Mouse (Mus musculus) heart, postnatal 0 days (tissue): ENCODE measurements around the gene Smtnl2. TPM values are rescaled to one million over a fixed set of nuclear protein-coding genes. Genes with fewer than 3 reads are reported as not detected.

Experiments
- ATAC-seq: fragments of 200-750 bp; cut with Nextera tagmentation; 2 replicates; pipeline ENCODE4 v1.8.0; 2017; ENCODE audit warnings: low read depth, moderate number of reproducible peaks, moderate library complexity; ENCODE audit not compliant: insufficient read depth
- DNase-seq: peaks from one replicate; pipeline ENCODE4 v3.0.0-alpha.2; 2016; ENCODE audit warnings: low spot score
- H3K27ac ChIP-seq: fragments of 300-500 bp; sonication (generic); 2 replicates; pipeline ENCODE4 v1.5.1; 2014; ENCODE audit warnings: low read depth, mild to moderate bottlenecking
- H3K27me3 ChIP-seq: fragments of 300-500 bp; sonication (generic); 2 replicates; pipeline ENCODE4 v1.6.1; 2014; ENCODE audit warnings: low read length, mixed read lengths; ENCODE audit not compliant: control insufficient read depth, insufficient read depth
- H3K36me3 ChIP-seq: fragments of 300-500 bp; sonication (generic); replicated peaks from 2 replicates; pipeline ENCODE4 v1.6.1; 2014; ENCODE audit warnings: low read length, mixed read lengths; ENCODE audit not compliant: control insufficient read depth, insufficient read depth
- H3K4me1 ChIP-seq: fragments of 300-500 bp; sonication (generic); 2 replicates; pipeline ENCODE4 v1.6.1; 2014; ENCODE audit warnings: antibody characterized with exemption; ENCODE audit not compliant: control insufficient read depth, insufficient read depth
- H3K4me2 ChIP-seq: fragments of 300-500 bp; sonication (generic); 2 replicates; pipeline ENCODE4 v1.6.1; 2014; ENCODE audit warnings: low read depth, mild to moderate bottlenecking, low read length, moderate library complexity
- H3K4me3 ChIP-seq: fragments of 300-500 bp; sonication (generic); 2 replicates; pipeline ENCODE4 v1.5.1; 2014; ENCODE audit warnings: low read depth, low read length
- H3K9ac ChIP-seq: fragments of 300-500 bp; sonication (generic); replicated peaks from 2 replicates; pipeline ENCODE4 v1.6.1; 2014; ENCODE audit warnings: low read depth, low read length, mixed read lengths
- H3K9me3 ChIP-seq: fragments of 300-500 bp; sonication (generic); replicated peaks from 2 replicates; pipeline ENCODE4 v1.6.1; 2016; ENCODE audit warnings: low read length; ENCODE audit not compliant: control insufficient read depth
- CTCF ChIP-seq: IDR thresholded peaks from 2 replicates; pipeline ENCODE4 v1.5.1; 2016; ENCODE audit warnings: antibody characterized with exemption, control low read depth, low read depth
- EP300 ChIP-seq: IDR thresholded peaks from 2 replicates; pipeline ENCODE4 v1.6.1; 2016; ENCODE audit warnings: antibody characterized with exemption, low read depth
- WGBS: fragments of 180-500 bp; shearing (Covaris S2); extraction: QIAGEN DNeasy Blood & Tissue Kit; methylation state at CpG from one replicate; pipeline ENCODE4 v1.1.7; 2014; 5-methylcytosine and 5-hydroxymethylcytosine counted together
- polyA plus RNA-seq: library from polyadenylated mRNA; unstranded; fragments of >200 nt; fragmentation: Nextera tagmentation; extraction: Ambion mirVana; gene quantifications from 2 replicates; pipeline ENCODE4 v1.2.1, GENCODE M21; 2015
- total RNA-seq: library from RNA; depleted of rRNA; stranded (reverse); fragments of >200 nt; gene quantifications from 2 replicates; pipeline ENCODE4 v1.2.3, GENCODE M21; 2014; ENCODE audit warnings: low replicate concordance

Gene Smtnl2
- total and polyA plus RNA-seq, 2 experiments from 2014 or later, result 72.9 to 88.5 TPM

- H3K9ac ChIP-seq, result 0 out of 2 replicates have a peak overlapping the region, but pooled peaks have one; percentile 25
- peak overlapping the region; percentile 49 for H3K4me3 ChIP-seq
- H3K9me3 ChIP-seq, result no peaks in the 10 kb centered on the region
- TF ChIP-seq EP300 (no peak), CTCF (no peak)
- ATAC-seq (peak; percentile 62), DNase-seq (peak; percentile 37)
- H3K4me1 ChIP-seq, result peaks cover 5% of the 10 kb centered on the region; the same call in 1 of the 2 replicates
- no peaks in the 10 kb centered on the region for H3K36me3 ChIP-seq
- peak overlapping the region; percentile 80 for H3K4me2 ChIP-seq
- 12% methylated on average over 42 of the region's 42 CpGs for WGBS
- no peaks in the 10 kb centered on the region for H3K27me3 ChIP-seq
- no peak overlapping the region for H3K27ac ChIP-seq
Measured at GRCm38 (mm10) chr11:72361385-72362346, 49.8 kb downstream of the Smtnl2 start.

- TF ChIP-seq CTCF (peak; percentile 93), EP300 (no peak)
- Histone ChIP-seq H3K4me1 (no peaks in the 10 kb centered on the region), H3K27me3 (no peaks in the 10 kb centered on the region), H3K4me2 (peak overlapping the region; percentile 43), H3K9me3 (no peaks in the 10 kb centered on the region), H3K27ac (no peak overlapping the region), H3K36me3 (no peaks in the 10 kb centered on the region), H3K4me3 (no peak overlapping the region), H3K9ac (no peak overlapping the region)
- 20% methylated on average over 20 of the region's 20 CpGs for WGBS
- peak; percentile 63 for ATAC-seq
- peak; percentile 50 for DNase-seq
Measured at GRCm38 (mm10) chr11:72354971-72355728, 56.4 kb downstream of the Smtnl2 start.

DNA sequence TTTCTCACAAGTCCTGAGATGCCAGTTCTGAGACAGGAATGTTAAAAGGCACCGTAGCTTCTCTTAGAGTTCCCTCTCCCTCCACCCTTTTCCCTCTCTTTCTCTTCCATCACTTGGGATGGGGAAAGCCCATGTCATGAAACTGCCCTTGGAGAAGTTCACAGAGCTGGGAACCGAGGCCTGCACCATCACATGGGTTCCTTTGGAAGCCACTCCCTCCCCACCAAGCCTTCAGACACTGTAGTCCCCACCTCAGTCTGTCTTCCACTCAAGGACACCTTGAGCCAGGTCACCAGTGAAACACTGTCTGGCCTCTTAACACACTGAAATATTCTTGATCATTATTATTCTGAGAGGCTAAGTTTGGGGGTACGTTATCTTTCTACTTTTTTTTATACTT, 58.3 kb downstream of the Smtnl2 start:
- Histone ChIP-seq H3K27ac (no peak overlapping the region), H3K27me3 (no peaks in the 10 kb centered on the region), H3K4me1 (no peaks in the 10 kb centered on the region), H3K9ac (no peak overlapping the region), H3K9me3 (no peaks in the 10 kb centered on the region), H3K4me2 (no peak overlapping the region), H3K36me3 (no peaks in the 10 kb centered on the region), H3K4me3 (no peak overlapping the region)
- ATAC-seq, result no peak
- no peak for TF ChIP-seq CTCF
- no peak for TF ChIP-seq EP300
- DNase-seq, result no peak
- WGBS, result 77% methylated on average over 3 of the region's 3 CpGs

GRCm38 (mm10) chr11:72352272-72352671, 59.2 kb downstream of the Smtnl2 start:
- Histone ChIP-seq H3K36me3 (no peaks in the 10 kb centered on the region), H3K4me2 (no peak overlapping the region), H3K27me3 (no peaks in the 10 kb centered on the region), H3K4me3 (no peak overlapping the region), H3K9ac (no peak overlapping the region), H3K9me3 (no peaks in the 10 kb centered on the region), H3K4me1 (no peaks in the 10 kb centered on the region), H3K27ac (no peak overlapping the region)
- TF ChIP-seq EP300, result no peak
- no peak for TF ChIP-seq CTCF
- ATAC-seq (no peak), DNase-seq (no peak)
- WGBS, result 64% methylated on average over 1 of the region's 1 CpGs

DNA sequence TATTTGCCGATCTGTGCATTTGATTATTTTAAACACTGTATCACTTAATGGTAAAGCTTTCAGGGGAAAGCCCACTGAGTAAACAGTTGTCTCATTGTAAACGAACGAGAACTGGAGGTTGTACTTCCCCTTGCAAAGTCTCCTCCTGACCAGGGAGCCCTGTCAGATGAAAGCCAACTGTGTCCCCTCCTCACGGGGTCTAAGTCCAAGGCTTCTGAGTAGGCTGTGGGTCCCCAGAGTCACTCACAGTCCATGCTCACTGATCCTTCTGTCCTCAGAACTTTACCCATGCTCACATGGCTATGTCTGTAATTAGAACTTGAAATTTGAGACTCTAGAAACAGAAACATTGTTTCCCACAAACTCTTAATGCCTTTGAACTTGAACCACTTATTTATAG, 61.9 kb downstream of the Smtnl2 start:
- no peak for DNase-seq
- Histone ChIP-seq H3K9me3 (no peaks in the 10 kb centered on the region), H3K4me2 (no peak overlapping the region), H3K9ac (no peak overlapping the region), H3K27ac (no peak overlapping the region), H3K27me3 (no peaks in the 10 kb centered on the region), H3K36me3 (no peaks in the 10 kb centered on the region), H3K4me3 (no peak overlapping the region), H3K4me1 (no peaks in the 10 kb centered on the region)
- TF ChIP-seq EP300, result no peak
- no peak for TF ChIP-seq CTCF
- ATAC-seq, result no peak
- WGBS, result 70% methylated on average over 4 of the region's 4 CpGs
